Mouse (Mus musculus) ES-E14 (cell line): ENCODE data around the gene Psors1c2. TPM values are rescaled to one million over a fixed set of nuclear protein-coding genes. Genes with fewer than 3 reads are reported as not detected.

Source experiments
- DNase-seq: peaks from one replicate; pipeline ENCODE4 v3.0.0-alpha.2; 2013; ENCODE audit warnings: low read depth, low spot score
- H3K27ac ChIP-seq: 2 replicates; pipeline ENCODE4 v1.5.1; 2012; ENCODE audit warnings: low read depth, mild to moderate bottlenecking, low read length, moderate library complexity, mixed read lengths; ENCODE audit not compliant: poor library complexity, insufficient read depth, severe bottlenecking
- H3K36me3 ChIP-seq: 2 replicates; pipeline ENCODE4 v1.6.1; 2012; ENCODE audit warnings: mild to moderate bottlenecking, low read length, moderate library complexity, mixed read lengths; ENCODE audit not compliant: control insufficient read depth, poor library complexity, insufficient read depth, severe bottlenecking
- H3K4me1 ChIP-seq, 2 experiments: fragments of 150-350 bp in 1 of 2; sonication (generic) in 1 of 2; 2 replicates each; pipeline ENCODE4 v1.6.1; 2012; ENCODE audit warnings: low read length in 2 of 2, mild to moderate bottlenecking in 1 of 2, mixed read lengths in 1 of 2; ENCODE audit not compliant: control insufficient read depth in 2 of 2, insufficient read depth in 2 of 2, poor library complexity in 1 of 2
- H3K4me3 ChIP-seq, 2 experiments: fragments of 150-350 bp in 1 of 2; sonication (generic) in 1 of 2; 2 replicates each; pipeline ENCODE4 v1.5.1; 2012; ENCODE audit warnings: low read length in 2 of 2, low read depth in 1 of 2, mild to moderate bottlenecking in 1 of 2, mixed read lengths in 1 of 2; ENCODE audit not compliant: insufficient read depth in 1 of 2, poor library complexity in 1 of 2, severe bottlenecking in 1 of 2
- H3K9ac ChIP-seq: 2 replicates; pipeline ENCODE4 v1.6.1; 2012; ENCODE audit warnings: low read depth, mild to moderate bottlenecking, low read length, mixed read lengths; ENCODE audit not compliant: poor library complexity, insufficient read depth, severe bottlenecking
- H3K9me3 ChIP-seq: fragments of 150-350 bp; sonication (generic); 2 replicates; pipeline ENCODE4 v1.6.1; 2012; ENCODE audit warnings: low read depth, mild to moderate bottlenecking, low read length; ENCODE audit not compliant: control insufficient read depth, insufficient read depth
- CHD2 ChIP-seq: IDR thresholded peaks from 2 replicates; pipeline ENCODE4 v1.6.1; 2014; ENCODE audit warnings: mild to moderate bottlenecking, low read depth, low read length, inconsistent platforms
- HCFC1 ChIP-seq: IDR thresholded peaks from 2 replicates; pipeline ENCODE4 v1.6.1; 2012; ENCODE audit warnings: low read length, inconsistent platforms, borderline replicate concordance; ENCODE audit not compliant: insufficient read depth
- MAFK ChIP-seq: IDR thresholded peaks from 2 replicates; pipeline ENCODE4 v1.6.1; 2014; ENCODE audit warnings: mild to moderate bottlenecking, low read depth, low read length, inconsistent platforms; ENCODE audit not compliant: insufficient read depth
- ZC3H11A ChIP-seq: IDR thresholded peaks from 2 replicates; pipeline ENCODE4 v1.6.1; 2012; ENCODE audit warnings: low read depth, mild to moderate bottlenecking, inconsistent platforms, low read length, borderline replicate concordance
- ZNF384 ChIP-seq: IDR thresholded peaks from 2 replicates; pipeline ENCODE4 v1.6.1; 2012; ENCODE audit warnings: low read depth, low read length, inconsistent platforms
- in situ Hi-C, 2 experiments: fragments of 600-800 bp; cut with MboI; formaldehyde crosslinking; loops; one replicate each; pipeline ENCODE4 v1.15.1; 2025; ENCODE audit warnings: low sequenced_read_pairs in 2 of 2, inconsistent platforms in 1 of 2; ENCODE audit not compliant: unreplicated experiment in 2 of 2
- total RNA-seq: library from RNA; depleted of rRNA; stranded (reverse); fragments of 300-350 nt; gene quantifications from 2 replicates; pipeline ENCODE4 v1.2.3, GENCODE M21; 2012

Psors1c2 gene
- total RNA-seq, 1 experiment, result 8.9 TPM

DNA sequence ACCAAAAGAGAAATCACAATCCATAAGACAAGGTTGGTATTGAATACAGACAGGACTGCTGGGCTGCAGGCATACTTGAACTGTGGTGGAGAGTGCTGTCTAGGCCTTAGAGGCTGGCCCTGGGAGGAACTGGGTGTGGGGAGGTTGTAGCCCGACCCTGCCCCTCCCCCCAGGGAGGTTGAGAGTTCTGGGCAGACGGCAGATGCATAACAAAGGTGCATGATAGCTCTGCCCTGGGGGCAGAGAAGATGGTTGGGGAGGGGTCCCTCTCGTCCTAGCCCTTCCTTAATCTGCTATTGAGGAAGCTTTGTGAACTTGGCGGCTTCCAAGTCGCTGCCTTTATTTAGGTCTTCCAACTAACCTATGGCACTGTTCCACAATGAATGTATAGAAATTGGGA lies 29.2 kb upstream of the Psors1c2 start:
- DNase-seq, result peak; percentile 99
- Histone ChIP-seq H3K4me1 (peaks cover 14 to 19% of the 10 kb centered on the region in 2 experiments), H3K9me3 (no peaks in the 10 kb centered on the region), H3K36me3 (peaks cover 11% of the 10 kb centered on the region), H3K27ac (peak overlapping the region; percentile 100), H3K4me3 (peak overlapping the region; percentile 38 to 88; a peak in 3 of 4 replicates), H3K9ac (peak overlapping the region; percentile 83)
- in situ Hi-C loops, result no loop called here
- TF ChIP-seq ZNF384, result no peak
- TF ChIP-seq MAFK, result no peak
- peak; percentile 84 for TF ChIP-seq CHD2
- TF ChIP-seq HCFC1, result peak; percentile 59; the same call in 1 of the 2 replicates
- no peak for TF ChIP-seq ZC3H11A

DNA sequence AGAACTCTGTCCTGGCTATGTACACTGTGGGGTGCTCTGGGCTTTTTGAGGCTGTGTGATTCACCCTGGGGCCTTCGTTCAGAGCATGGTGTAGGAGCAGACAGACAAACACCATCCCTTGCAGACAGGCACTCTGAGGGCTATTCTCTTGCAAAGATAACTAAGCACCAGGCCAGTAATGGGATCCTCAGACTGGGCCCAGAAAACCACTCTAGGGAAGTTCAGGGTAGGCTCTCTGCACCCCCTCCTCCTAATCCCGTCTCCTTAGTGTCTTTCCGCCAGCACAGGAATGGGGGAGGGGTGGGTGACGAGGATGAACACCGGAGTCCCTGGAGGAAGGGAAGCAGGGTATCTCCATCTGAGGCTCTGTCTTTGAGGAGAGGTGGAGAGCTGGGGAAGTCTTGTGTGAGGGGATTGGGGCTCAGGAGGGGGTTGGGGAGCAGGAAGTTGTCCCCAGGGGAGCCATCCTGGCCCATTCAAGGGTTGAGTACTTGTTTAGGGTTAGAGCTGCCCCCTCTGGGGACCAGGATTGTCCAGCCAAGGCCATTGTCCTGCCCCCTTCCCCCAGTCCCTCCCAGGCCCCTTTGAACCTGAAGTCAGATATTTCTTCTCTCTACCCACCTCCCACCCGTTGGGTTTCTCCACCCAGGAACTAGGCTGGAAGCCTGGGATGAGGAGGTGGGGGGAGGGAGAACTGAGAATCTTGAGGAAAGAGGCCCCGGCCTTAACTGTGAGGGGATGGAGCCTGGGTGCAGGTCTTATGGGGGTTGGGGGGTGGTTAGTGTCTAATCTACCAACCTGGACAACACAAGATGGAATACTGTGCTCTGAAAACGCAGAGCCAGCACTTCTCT lies 28.1 kb upstream of the Psors1c2 start:
- H3K36me3 ChIP-seq, result peaks cover 21% of the 10 kb centered on the region
- H3K9ac ChIP-seq, result peak overlapping the region; percentile 83
- DNase-seq, result peak; percentile 77
- H3K27ac ChIP-seq, result peak overlapping the region; percentile 100
- TF ChIP-seq ZC3H11A (no peak), CHD2 (peak; percentile 60), ZNF384 (no peak), MAFK (no peak; the same call in 1 of the 2 replicates), HCFC1 (no peak)
- peak overlapping the region; percentile 79 to 88 for H3K4me3 ChIP-seq
- H3K4me1 ChIP-seq, result peaks cover 12 to 17% of the 10 kb centered on the region in 2 experiments
- in situ Hi-C loops, result no loop called here
- H3K9me3 ChIP-seq, result no peaks in the 10 kb centered on the region

DNA sequence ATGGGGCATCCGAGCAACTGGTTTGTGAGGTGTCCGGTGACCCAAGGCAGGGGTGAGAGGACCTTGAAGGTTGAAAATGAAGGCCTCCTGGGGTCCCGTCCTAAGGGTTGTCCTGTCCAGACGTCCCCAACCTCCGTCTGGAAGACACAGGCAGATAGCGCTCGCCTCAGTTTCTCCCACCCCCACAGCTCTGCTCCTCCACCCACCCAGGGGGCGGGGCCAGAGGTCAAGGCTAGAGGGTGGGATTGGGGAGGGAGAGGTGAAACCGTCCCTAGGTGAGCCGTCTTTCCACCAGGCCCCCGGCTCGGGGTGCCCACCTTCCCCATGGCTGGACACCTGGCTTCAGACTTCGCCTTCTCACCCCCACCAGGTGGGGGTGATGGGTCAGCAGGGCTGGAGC lies 27.2 kb upstream of the Psors1c2 start, which contains the start of gene Pou5f1:
Gene Pou5f1, plus strand, starts transcription at position 243 of the 400 bp plus-strand sequence.
- peaks cover 8 to 17% of the 10 kb centered on the region in 2 experiments for H3K4me1 ChIP-seq
- peak within 1 kb of the TSS; percentile 79 to 88 for H3K4me3 ChIP-seq
- no peaks in the 10 kb centered on the region for H3K9me3 ChIP-seq
- in situ Hi-C loops, result no loop called here
- no peak for TF ChIP-seq CHD2
- peak within 1 kb of the TSS; percentile 87 for H3K9ac ChIP-seq
- H3K27ac ChIP-seq, result peak within 1 kb of the TSS; percentile 100
- DNase-seq, result peak; percentile 65
- H3K36me3 ChIP-seq, result peaks cover 28% of the 10 kb centered on the region

DNA sequence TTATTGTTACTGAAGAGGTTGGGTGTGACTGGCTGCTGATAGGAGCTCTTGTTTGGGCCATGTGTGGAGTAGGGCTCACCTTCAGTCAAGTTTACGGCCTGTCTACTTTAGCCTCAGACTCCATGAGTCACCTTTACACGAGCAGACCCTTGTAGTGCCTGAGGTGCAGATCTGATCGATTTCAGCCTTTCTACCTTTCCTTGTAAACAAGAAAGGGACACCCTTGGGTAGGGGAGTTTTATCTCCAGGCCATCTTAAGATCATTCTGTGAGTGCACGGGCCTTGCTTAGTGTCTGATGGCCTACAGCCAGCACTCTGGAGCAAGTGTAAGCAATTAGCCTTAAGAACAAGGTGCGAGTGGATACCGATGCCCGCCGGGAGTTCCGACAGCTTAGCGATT lies 26.1 kb upstream of the Psors1c2 start:
- Histone ChIP-seq H3K4me3 (peak overlapping the region; percentile 79 to 88), H3K9me3 (no peaks in the 10 kb centered on the region), H3K36me3 (peaks cover 36% of the 10 kb centered on the region), H3K27ac (peak overlapping the region; percentile 100), H3K4me1 (peaks cover 5 to 15% of the 10 kb centered on the region in 2 experiments), H3K9ac (peak overlapping the region; percentile 87)
- in situ Hi-C loops, result no loop called here
- no peak for TF ChIP-seq ZNF384
- no peak for TF ChIP-seq HCFC1
- TF ChIP-seq CHD2, result no peak
- no peak for TF ChIP-seq MAFK
- DNase-seq, result no peak
